Mouse (Mus musculus) gastrocnemius, adult 2 months (tissue): ENCODE data around the gene Gm21988. TPM values are rescaled to one million over a fixed set of nuclear protein-coding genes. Genes with fewer than 3 reads are reported as not detected.

Experiments used
- DNase-seq: peaks from one replicate; pipeline ENCODE4 v3.0.0; 2022
- H3K27ac ChIP-seq: fragments of 200-600 bp; 2 replicates; pipeline ENCODE4 v1.8.1; 2022; ENCODE audit warnings: mild to moderate bottlenecking
- H3K4me3 ChIP-seq: fragments of 200-600 bp; 2 replicates; pipeline ENCODE4 v1.8.1; 2022; ENCODE audit warnings: mild to moderate bottlenecking, moderate library complexity
- CTCF ChIP-seq: fragments of 200-600 bp; IDR thresholded peaks from 2 replicates; pipeline ENCODE4 v1.8.1; 2022; ENCODE audit warnings: antibody characterized with exemption, mild to moderate bottlenecking, moderate library complexity
- intact Hi-C: fragments of 180-260 bp; cut with DNase I; formaldehyde crosslinking; loops from one replicate; pipeline ENCODE4 v1.15.1; 2025
- total RNA-seq, 2 experiments: library from RNA; stranded (reverse); gene quantifications; 2 replicates each; pipeline ENCODE4 v1.2.3; 2021

Gm21988 gene
- total RNA-seq, 2 experiments from 2014 or later: 3.7 to 4.4 TPM

DNA sequence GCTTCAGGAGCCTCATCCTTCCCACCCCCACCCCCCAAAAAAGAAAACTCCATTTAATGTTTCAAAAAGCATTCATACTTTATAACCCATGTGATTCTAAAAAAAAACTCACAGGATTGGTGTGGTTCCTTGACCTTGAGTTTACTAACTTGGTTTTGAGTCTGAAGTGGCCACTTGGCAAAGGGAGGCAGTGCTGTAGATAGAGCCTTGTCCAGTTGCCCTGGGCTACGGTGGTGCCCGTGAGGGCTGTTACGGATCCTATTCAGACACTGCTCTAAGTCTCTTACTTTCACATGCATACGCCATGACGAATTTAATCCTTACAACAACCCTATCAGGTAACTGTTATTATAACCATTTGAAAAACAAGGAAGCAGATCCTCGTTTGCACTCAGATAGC, 27.7 kb downstream of the Gm21988 start:
- Histone ChIP-seq H3K4me3 (no peak overlapping the region), H3K27ac (no peak overlapping the region)
- DNase-seq: no peak
- intact Hi-C loops: loop anchor here (2.0 kb wide), 1 partner anchor 157 kb away; the partner anchor contains the start of gene Asgr1
- TF ChIP-seq CTCF: no peak

DNA sequence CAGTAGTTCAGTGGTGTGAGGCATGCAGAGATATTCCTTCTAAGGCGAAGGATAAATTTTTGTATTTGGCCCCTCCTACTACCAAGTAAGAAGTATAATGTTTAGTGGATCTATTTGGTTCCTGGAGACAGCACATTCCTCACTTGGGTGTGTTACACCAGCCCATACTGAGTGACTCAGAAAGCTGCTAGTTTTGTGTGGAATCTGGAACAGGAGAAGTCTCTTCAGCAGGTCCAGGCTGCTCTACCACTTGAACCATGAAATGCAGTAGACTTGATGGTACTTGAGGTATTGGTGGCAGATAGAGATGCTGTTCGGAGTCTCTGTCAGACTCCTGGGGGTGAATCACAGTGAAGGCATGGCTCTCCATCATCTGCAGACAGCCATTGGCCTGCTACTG, 28.9 kb downstream of the Gm21988 start:
- intact Hi-C loops: no loop called here
- no peak overlapping the region for H3K27ac ChIP-seq
- DNase-seq: peak; percentile 6
- no peak for TF ChIP-seq CTCF
- H3K4me3 ChIP-seq: no peak overlapping the region

DNA sequence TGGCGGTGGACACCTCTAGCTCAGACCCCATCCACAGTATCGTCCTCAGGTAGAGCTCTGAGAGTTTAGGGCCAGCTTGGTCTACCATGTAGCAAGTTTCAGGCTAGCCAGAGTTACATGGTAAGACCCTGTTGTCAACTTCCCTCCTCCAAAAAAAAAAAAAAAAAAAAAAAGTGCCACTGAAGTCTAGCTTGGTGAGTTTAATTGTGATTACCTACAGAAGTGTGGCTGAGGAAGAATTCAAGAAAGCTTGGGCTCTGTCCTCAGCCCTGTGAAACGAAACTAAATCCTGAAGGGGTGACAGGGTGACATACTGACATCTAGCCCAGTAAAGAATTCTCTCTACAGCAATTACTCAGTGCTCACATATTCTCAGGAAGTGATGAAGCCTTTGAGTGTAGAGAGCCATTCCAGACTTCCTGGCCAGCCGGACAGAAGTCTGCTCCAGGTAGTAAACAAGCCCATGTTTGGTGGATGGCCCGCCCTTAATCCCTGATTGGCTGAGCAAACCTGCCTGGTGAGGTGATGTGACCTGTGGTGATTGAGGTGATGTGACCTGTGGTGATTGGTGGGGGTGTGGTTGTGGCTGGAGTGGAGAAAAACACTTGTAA, 30.7 kb downstream of the Gm21988 start:
- Histone ChIP-seq H3K27ac (no peak overlapping the region), H3K4me3 (no peak overlapping the region)
- peak; percentile 6 for DNase-seq
- TF ChIP-seq CTCF: no peak
- intact Hi-C loops: no loop called here

DNA sequence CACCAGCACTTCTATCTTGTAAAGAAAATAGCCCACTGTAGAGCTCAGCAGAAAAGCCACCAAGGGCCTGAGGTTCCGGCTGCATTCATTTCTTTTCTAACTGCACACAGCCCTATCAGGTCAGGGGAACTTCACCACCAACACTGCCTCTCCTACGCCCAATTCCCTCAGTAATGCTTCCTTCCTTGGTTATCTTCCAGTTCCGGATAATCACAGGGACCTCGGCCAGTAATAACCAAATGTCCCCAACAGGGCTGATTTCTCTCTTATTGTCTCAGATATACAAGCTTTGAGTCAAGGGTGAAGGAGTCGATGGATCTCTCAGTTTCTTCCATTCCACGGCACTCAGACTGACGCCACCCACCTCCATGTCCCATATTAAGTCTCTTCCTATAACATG, 32.3 kb downstream of the Gm21988 start:
- no peak for TF ChIP-seq CTCF
- intact Hi-C loops: no loop called here
- no peak for DNase-seq
- Histone ChIP-seq H3K27ac (no peak overlapping the region), H3K4me3 (no peak overlapping the region)

DNA sequence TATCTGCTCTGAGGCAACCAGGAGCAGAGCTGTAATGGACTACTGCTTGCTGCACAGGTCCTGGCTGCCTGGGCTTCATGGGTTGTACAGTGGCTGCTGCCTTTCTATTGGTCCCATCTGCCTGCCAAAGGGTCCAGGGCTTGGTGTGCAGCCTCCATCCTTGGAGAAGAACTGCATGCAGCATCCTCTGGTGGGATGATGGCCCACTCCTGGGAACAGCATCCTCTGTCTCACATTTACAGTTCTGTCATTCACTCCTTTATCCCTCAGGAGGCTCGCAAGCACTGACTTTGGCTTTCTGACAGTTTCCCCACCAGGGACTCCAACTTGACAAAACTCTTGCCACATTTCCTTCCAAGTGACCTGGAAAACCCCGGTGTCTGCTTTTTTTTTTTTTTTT, 32.8 kb downstream of the Gm21988 start:
- DNase-seq: no peak
- intact Hi-C loops: no loop called here
- H3K4me3 ChIP-seq: no peak overlapping the region
- TF ChIP-seq CTCF: no peak
- no peak overlapping the region for H3K27ac ChIP-seq

DNA sequence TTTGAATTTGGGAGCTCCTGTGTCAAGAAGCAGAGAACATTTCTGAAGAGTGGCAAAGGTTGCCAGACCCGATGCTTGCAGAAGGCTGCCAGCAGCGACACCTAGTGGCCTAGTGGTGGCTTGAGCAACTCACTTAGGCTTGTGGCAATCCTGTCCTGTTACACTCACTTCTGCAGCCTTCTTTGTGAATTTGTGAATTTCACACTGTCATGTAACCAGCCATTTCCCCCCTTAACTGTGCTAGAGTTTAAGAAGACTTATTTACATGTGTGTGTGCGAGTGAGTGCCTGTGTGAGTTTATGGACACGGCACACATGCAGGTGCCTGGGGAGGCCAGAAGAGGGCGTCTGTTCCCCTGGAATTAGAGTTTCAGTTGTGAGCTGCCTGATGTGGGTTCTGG, 37.9 kb downstream of the Gm21988 start:
- peak; percentile 96 for TF ChIP-seq CTCF
- DNase-seq: peak; percentile 88
- H3K4me3 ChIP-seq: no peak overlapping the region
- intact Hi-C loops: no loop called here
- peak overlapping the region; percentile 35; the same call in 1 of the 2 replicates for H3K27ac ChIP-seq

DNA sequence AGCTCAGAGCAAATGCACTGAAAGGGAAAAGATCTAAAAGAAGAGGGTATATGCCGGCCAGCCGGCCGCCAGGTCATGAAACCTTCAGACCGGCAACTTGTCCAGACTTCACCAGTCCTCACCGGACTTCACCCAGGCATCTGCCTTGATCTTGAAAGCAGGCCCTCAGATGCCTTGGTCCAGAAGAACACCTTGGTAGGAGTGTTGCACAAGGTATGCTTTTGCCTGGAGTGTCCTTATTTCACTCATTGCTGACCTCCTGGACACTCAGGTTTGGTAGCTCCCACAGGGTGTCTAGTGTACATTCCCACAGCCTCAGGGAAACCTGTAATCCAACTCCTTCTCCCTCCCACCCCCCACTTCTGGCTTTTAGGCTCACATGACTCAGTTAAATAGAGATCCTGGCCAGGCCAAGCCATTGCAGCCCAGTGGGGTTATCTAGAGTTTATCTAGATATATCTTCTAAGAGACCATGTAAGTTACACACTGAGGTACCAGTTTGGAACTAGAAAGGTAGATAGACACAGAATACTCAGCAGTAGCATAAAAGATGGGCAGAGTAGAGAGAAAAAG, 39.5 kb downstream of the Gm21988 start:
- peak overlapping the region; percentile 75 for H3K27ac ChIP-seq
- TF ChIP-seq CTCF: no peak
- intact Hi-C loops: no loop called here
- DNase-seq: no peak
- no peak overlapping the region for H3K4me3 ChIP-seq

DNA sequence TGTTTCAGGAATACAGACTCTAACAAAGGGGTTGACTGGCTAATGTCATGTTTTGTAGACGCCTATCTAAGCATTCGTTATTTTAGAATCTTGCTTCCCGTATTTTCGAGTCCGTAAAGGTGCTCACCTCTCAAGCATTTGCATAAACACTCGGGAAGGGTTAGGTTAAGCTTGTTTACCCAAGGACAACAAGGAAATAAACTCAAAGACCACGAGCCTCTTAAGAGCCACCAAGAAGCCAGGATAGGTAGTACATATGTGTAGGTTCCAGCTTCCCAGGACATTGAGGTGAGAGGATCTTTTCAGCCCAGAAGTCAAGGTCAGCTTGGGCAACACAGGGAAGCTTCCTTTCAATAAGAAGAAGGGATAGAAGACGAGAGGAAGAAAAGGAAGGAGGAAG, 40.5 kb downstream of the Gm21988 start:
- DNase-seq: no peak
- Histone ChIP-seq H3K4me3 (no peak overlapping the region), H3K27ac (peak overlapping the region; percentile 8; the same call in 1 of the 2 replicates)
- intact Hi-C loops: no loop called here
- TF ChIP-seq CTCF: no peak

- Histone ChIP-seq H3K27ac (no peak overlapping the region), H3K4me3 (no peak overlapping the region)
- TF ChIP-seq CTCF: no peak
- no peak for DNase-seq
- intact Hi-C loops: no loop called here
Observed at GRCm38 (mm10) chr11:70198332-70198731, 41.3 kb downstream of the Gm21988 start.

DNA sequence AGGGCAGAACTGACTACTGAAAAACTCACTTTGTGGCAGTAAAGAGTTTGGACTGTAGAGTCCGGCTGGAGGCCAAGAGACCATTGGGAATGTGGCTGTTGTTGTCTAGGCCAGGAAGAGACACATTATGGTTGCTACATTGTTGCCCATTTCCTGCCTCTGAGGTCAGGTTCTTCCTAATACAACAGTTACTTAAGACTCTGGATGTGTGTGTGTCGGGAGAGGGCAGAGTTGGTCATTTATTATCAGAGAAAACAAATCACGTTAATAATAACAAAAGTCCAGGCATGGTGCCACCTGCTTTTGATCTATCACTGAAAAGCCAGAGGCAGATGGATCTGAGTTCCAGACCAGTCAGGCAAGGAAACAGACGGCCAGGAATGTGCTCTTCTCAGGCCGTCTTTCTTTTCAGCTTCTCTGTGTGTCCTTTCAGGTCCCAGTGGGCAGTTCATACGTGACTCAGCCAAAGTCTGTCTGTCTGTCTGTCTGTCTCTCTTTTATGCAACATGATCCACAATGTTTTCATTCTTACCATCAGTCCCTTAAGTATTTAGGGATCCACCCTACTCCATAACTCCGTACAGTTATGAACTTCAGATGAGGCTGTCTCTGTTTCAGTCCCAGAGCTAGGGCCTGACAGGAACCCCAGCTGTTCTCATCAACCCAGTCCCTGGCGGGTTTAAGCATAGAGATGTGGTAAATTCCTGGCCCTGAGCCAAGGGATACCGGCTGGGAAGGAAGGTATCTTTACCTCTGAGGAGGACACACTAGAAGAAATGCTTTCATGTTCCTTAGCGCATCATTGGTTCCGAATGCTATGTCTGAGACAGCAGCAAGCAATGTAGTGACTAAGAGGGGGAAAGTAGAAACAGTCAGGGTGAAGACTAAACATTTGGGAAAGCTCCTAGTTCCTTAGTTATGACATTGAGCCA, 46.0 kb downstream of the Gm21988 start:
- Histone ChIP-seq H3K4me3 (no peak overlapping the region), H3K27ac (no peak overlapping the region)
- no peak for TF ChIP-seq CTCF
- no peak for DNase-seq
- intact Hi-C loops: no loop called here

- Histone ChIP-seq H3K4me3 (no peak overlapping the region), H3K27ac (no peak overlapping the region)
- intact Hi-C loops: no loop called here
- TF ChIP-seq CTCF: no peak
- no peak for DNase-seq
Observed at GRCm38 (mm10) chr11:70192157-70192556, 47.5 kb downstream of the Gm21988 start.

DNA sequence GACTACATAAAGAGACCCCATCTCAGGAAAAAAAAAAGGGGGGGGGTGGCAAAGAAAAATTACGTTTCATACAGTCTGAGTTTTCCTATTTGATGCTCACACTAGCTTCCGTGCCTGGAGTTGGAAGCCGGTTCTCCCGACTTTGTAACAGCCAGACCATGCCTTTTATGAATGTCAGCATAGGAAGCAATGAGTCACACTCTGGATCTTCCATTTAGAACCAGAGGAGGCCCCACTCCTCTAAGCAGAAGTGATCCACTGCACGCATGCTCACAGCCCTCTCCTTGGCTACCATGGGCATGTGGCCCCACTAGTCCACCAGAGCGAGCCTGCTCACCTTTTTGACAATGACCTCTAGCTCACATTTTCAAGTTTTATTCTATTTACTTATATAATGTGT, 48.4 kb downstream of the Gm21988 start:
- intact Hi-C loops: no loop called here
- H3K4me3 ChIP-seq: no peak overlapping the region
- TF ChIP-seq CTCF: no peak
- H3K27ac ChIP-seq: no peak overlapping the region
- DNase-seq: no peak
